Mouse (Mus musculus) liver, postnatal 0 days (tissue): Measurements from ENCODE around the gene Dlg5.

ENCODE experiments used
- CTCF ChIP-seq: sonication (generic); IDR thresholded peaks from 2 replicates; pipeline ENCODE4 v1.5.1; 2016; ENCODE audit warnings: antibody characterized with exemption, low read depth
- EP300 ChIP-seq: IDR thresholded peaks from 2 replicates; pipeline ENCODE4 v1.6.1; 2016; ENCODE audit warnings: antibody characterized with exemption, low read depth, mild to moderate bottlenecking

GRCm38 (mm10) chr14:24199732-24200131, 46.0 kb downstream of the Dlg5 start:
- TF ChIP-seq CTCF (no peak), EP300 (no peak)
